Comparison of ENCODE assay signal across 23 mouse cellular contexts in genomic region chr15:27067691-27068090, GRCm38 (mm10).
DNase-seq lines count a peak whose midpoint lies in the region; ATAC-seq and TF ChIP-seq lines count a peak whose summit lies in the region.
"Had no signal": no experiment of that assay in that cellular context is flagged by ENCODE, and none has a peak within 500 bp of the region (broad histone marks: within the 10 kb centered on the region; RNA-seq: fewer than 3 reads in every experiment).

No protein-coding gene starts in this region.

- no peak overlapping the region for H3K4me3 ChIP-seq in forebrain, embryonic 14.5 days (ENCODE audit: low read depth, low read length)
- H3K4me3 ChIP-seq in forebrain, embryonic 10.5 days, result no peak overlapping the region
- H3K4me3 ChIP-seq in lung, postnatal 0 days (ENCODE audit: low read depth, low read length), result no peak overlapping the region
- H3K4me3 ChIP-seq in lung, adult 2 months (replicated peaks; ENCODE audit: extremely low read depth, low read depth, low read length), result no peak overlapping the region
- H3K4me3 ChIP-seq in left cerebral cortex, adult 2 months, result no peak overlapping the region
- H3K4me3 ChIP-seq: embryonic facial prominence, embryonic 13.5 days; forebrain, embryonic 15.5 days; heart, embryonic 10.5 days; hindbrain, embryonic 12.5 days had no signal

- H3K9me3 ChIP-seq in forebrain, embryonic 14.5 days (replicated peaks; ENCODE audit: control insufficient read depth, low read length), result no peaks in the 10 kb centered on the region
- no peaks in the 10 kb centered on the region for H3K9me3 ChIP-seq in forebrain, embryonic 10.5 days
- H3K9me3 ChIP-seq in lung, postnatal 0 days (ENCODE audit: low read length), result no peaks in the 10 kb centered on the region
- H3K9me3 ChIP-seq: embryonic facial prominence, embryonic 13.5 days; forebrain, embryonic 15.5 days; heart, embryonic 10.5 days; hindbrain, embryonic 12.5 days had no signal

- TF ChIP-seq EP300 in lung, postnatal 0 days (IDR thresholded peaks at IDR 0.05), result no peak

- 63% methylated on average over 1 of the region's 1 CpGs for WGBS in forebrain, embryonic 14.5 days
- 87% methylated on average over 1 of the region's 1 CpGs for WGBS in forebrain, embryonic 10.5 days
- WGBS in lung, postnatal 0 days, result 45% methylated on average over 1 of the region's 1 CpGs
- 60% methylated on average over 1 of the region's 1 CpGs for WGBS in lung, adult 2 months

- DNase-seq in forebrain, embryonic 14.5 days (ENCODE audit: low spot score), result peak; percentile 83
- DNase-seq in forebrain, embryonic 10.5 days (ENCODE audit: extremely low spot score, low spot score), result no peak
- DNase-seq in layer of hippocampus, adult 9-10 months (ENCODE audit: low spot score), result peak; percentile 32
- no peak for DNase-seq in layer of hippocampus, postnatal 36 days
- DNase-seq in lung, postnatal 0 days (ENCODE audit: low spot score), result peak; percentile 6
- DNase-seq in lung, adult 2 months, result no peak
- DNase-seq in brain, embryonic 14.5 days (ENCODE audit: low read depth), result peak; percentile 76
- no peak for DNase-seq in left cerebral cortex, adult 2 months (ENCODE audit: extremely low spot score in 1 of 2, low spot score in 2 of 2)
- DNase-seq: adrenal gland, adult 8-10 months; adrenal gland, postnatal 36 days; cerebellum, adult 18-20 months; cerebellum, adult 9-11 months; cerebellum, postnatal 36 days; gastrocnemius, postnatal 10 days; heart, adult 18-20 months; heart, postnatal 10 days; heart, postnatal 4 days had no signal

- TF ChIP-seq CTCF in lung, postnatal 0 days (IDR thresholded peaks at IDR 0.05), result no peak
- no peak for TF ChIP-seq CTCF in lung, adult 2 months (IDR thresholded peaks at IDR 0.05; ENCODE audit: insufficient read depth, low read length)
- no peak for TF ChIP-seq CTCF in brain, embryonic 14.5 days (IDR thresholded peaks at IDR 0.05; ENCODE audit: borderline replicate concordance, extremely low read depth, insufficient read depth, insufficient read length)
- no peak for TF ChIP-seq CTCF in left cerebral cortex, adult 2 months (IDR thresholded peaks at IDR 0.05)

- peaks cover 4% of the 10 kb centered on the region; the same call in 1 of the 2 replicates for H3K4me1 ChIP-seq in forebrain, embryonic 14.5 days (ENCODE audit: control insufficient read depth, insufficient read depth, low read length)
- no peaks in the 10 kb centered on the region for H3K4me1 ChIP-seq in forebrain, embryonic 10.5 days
- H3K4me1 ChIP-seq in lung, postnatal 0 days (ENCODE audit: insufficient read depth, low read depth, low read length), result no peaks in the 10 kb centered on the region
- H3K4me1 ChIP-seq in lung, adult 2 months (ENCODE audit: control insufficient read depth, insufficient read depth, low read length), result no peaks in the 10 kb centered on the region
- H3K4me1 ChIP-seq: embryonic facial prominence, embryonic 13.5 days; heart, embryonic 10.5 days; hindbrain, embryonic 12.5 days had no signal

- no peak for TF ChIP-seq POLR2A in lung, adult 2 months (IDR thresholded peaks at IDR 0.05; ENCODE audit: borderline replicate concordance, extremely low read depth, low read depth, low read length)
- no peak for TF ChIP-seq POLR2A in brain, embryonic 14.5 days (IDR thresholded peaks at IDR 0.05; ENCODE audit: borderline replicate concordance, extremely low read depth, insufficient read depth, insufficient read length, poor library complexity, severe bottlenecking)

- H3K4me2 ChIP-seq in forebrain, embryonic 14.5 days (ENCODE audit: low read length), result no peak overlapping the region
- no peak overlapping the region for H3K4me2 ChIP-seq in lung, postnatal 0 days (replicated peaks; ENCODE audit: low read depth, low read length)
- H3K4me2 ChIP-seq: embryonic facial prominence, embryonic 13.5 days; forebrain, embryonic 15.5 days; hindbrain, embryonic 12.5 days had no signal

- H3K27ac ChIP-seq in forebrain, embryonic 14.5 days (ENCODE audit: low read depth, low read length), result no peak overlapping the region
- H3K27ac ChIP-seq in forebrain, embryonic 10.5 days, result no peak overlapping the region
- no peak overlapping the region for H3K27ac ChIP-seq in lung, postnatal 0 days (ENCODE audit: low read length)
- no peak overlapping the region for H3K27ac ChIP-seq in left cerebral cortex, adult 2 months
- H3K27ac ChIP-seq: embryonic facial prominence, embryonic 13.5 days; forebrain, embryonic 15.5 days; heart, embryonic 10.5 days; hindbrain, embryonic 12.5 days had no signal

- no peaks in the 10 kb centered on the region for H3K27me3 ChIP-seq in forebrain, embryonic 14.5 days (replicated peaks; ENCODE audit: control insufficient read depth, insufficient read depth, low read length)
- no peaks in the 10 kb centered on the region for H3K27me3 ChIP-seq in forebrain, embryonic 10.5 days (ENCODE audit: poor library complexity, severe bottlenecking)
- H3K27me3 ChIP-seq in lung, postnatal 0 days (replicated peaks; ENCODE audit: insufficient read depth, low read length), result no peaks in the 10 kb centered on the region
- H3K27me3 ChIP-seq: CH12.LX; embryonic facial prominence, embryonic 13.5 days; forebrain, embryonic 15.5 days; hindbrain, embryonic 12.5 days had no signal

- no peak overlapping the region for H3K9ac ChIP-seq in forebrain, embryonic 14.5 days (ENCODE audit: low read length)
- H3K9ac ChIP-seq in lung, postnatal 0 days (replicated peaks; ENCODE audit: low read depth), result no peak overlapping the region
- H3K9ac ChIP-seq: embryonic facial prominence, embryonic 13.5 days; forebrain, embryonic 15.5 days; hindbrain, embryonic 12.5 days had no signal

- no peaks in the 10 kb centered on the region for H3K36me3 ChIP-seq in forebrain, embryonic 14.5 days (ENCODE audit: control insufficient read depth, insufficient read depth, low read length)
- no peaks in the 10 kb centered on the region for H3K36me3 ChIP-seq in forebrain, embryonic 10.5 days (replicated peaks)
- H3K36me3 ChIP-seq in lung, postnatal 0 days (ENCODE audit: insufficient read depth, low read length), result no peaks in the 10 kb centered on the region
- H3K36me3 ChIP-seq: embryonic facial prominence, embryonic 13.5 days; forebrain, embryonic 15.5 days; heart, embryonic 10.5 days; hindbrain, embryonic 12.5 days had no signal

- no peak; the same call in 1 of the 2 replicates for ATAC-seq in forebrain, embryonic 14.5 days
- ATAC-seq in lung, postnatal 0 days, result no peak
- ATAC-seq: forebrain, embryonic 15.5 days; inflammation-experienced regulatory T-cells, adult 6 months had no signal

- intact Hi-C loops in left cerebral cortex, adult 2 months (cut with DNase I), result no loop called here

Comparison
In these comparisons a context has a peak if more than half of its experiments do, and no peak if none do; other contexts are left out.
1. DNase-seq: peak in forebrain, embryonic 14.5 days (single experiment), layer of hippocampus, adult 9-10 months (single experiment), lung, postnatal 0 days (single experiment) and brain, embryonic 14.5 days (single experiment); none in forebrain, embryonic 10.5 days (single experiment), layer of hippocampus, postnatal 36 days (0 of 2), lung, adult 2 months (single experiment) and left cerebral cortex, adult 2 months (0 of 2).